Mouse (Mus musculus): ENCODE measurements around the gene Dnmt3l.

GRCm38 (mm10) chr10:78041647-78042046, at the start of gene Dnmt3l:
- TF ChIP-seq CTCF (IDR thresholded peaks at IDR 0.05; ENCODE audit: borderline replicate concordance, insufficient read depth, low read depth, low read length) (no peak), POLR2A (IDR thresholded peaks at IDR 0.05; ENCODE audit: borderline replicate concordance, insufficient read depth, low read length) (no peak)
